Mouse (Mus musculus): ENCODE measurements around the gene Gm9732.
"Not testable (repeated sequence)": the region's sequence is repeated elsewhere in the genome, so short reads cannot be mapped to it uniquely, and the experiment has no call there.

GRCm38 (mm10) chr14:43347711-43348110, 72.9 kb downstream of the Gm9732 start, which contains the start of gene 1700001F09Rik:
- TF ChIP-seq POLR2A (IDR thresholded peaks at IDR 0.05; ENCODE audit: control insufficient read depth in 1 of 2, insufficient read depth in 1 of 2, low read depth in 1 of 2, low read length in 2 of 2, poor library complexity in 1 of 2); ZKSCAN1 (IDR thresholded peaks at IDR 0.05; ENCODE audit: low read depth, low read length); NRF1 (IDR thresholded peaks at IDR 0.05; ENCODE audit: insufficient read depth, low read depth, low read length, poor library complexity, severe bottlenecking); GATA1 (IDR thresholded peaks at IDR 0.05; ENCODE audit: low read depth, low read length); TAL1 (IDR thresholded peaks at IDR 0.05; ENCODE audit: low read length); BHLHE40 (IDR thresholded peaks at IDR 0.05; ENCODE audit: borderline replicate concordance, low read depth, low read length): not testable (repeated sequence)
